Mouse (Mus musculus) liver, embryonic 15.5 days (tissue): ENCODE data around the gene Rab3ip. TPM values are rescaled to one million over a fixed set of nuclear protein-coding genes. Genes with fewer than 3 reads are reported as not detected.

Source experiments
- polyA plus RNA-seq: library from polyadenylated mRNA; unstranded; fragments of >200 nt; fragmentation: Nextera tagmentation; extraction: Ambion mirVana; gene quantifications from 2 replicates; pipeline ENCODE4 v1.2.1, GENCODE M21; 2015

The Rab3ip gene
- polyA plus RNA-seq, 1 experiment from 2014 or later: 10.7 TPM

Other genes with a start within 250 kb of the Rab3ip start
- gene Myrfl, start 53.9 kb downstream of the Rab3ip start, polyA plus RNA-seq: not detected in 2 replicates
- not detected in 2 replicates for gene Gm10271, start 21.8 kb upstream of the Rab3ip start, polyA plus RNA-seq
- 0.10 TPM in 1 of 2 replicates, not detected in the other for gene Best3, start 35.5 kb upstream of the Rab3ip start, polyA plus RNA-seq
- not detected in 2 replicates for gene Lrrc10, start 94.6 kb upstream of the Rab3ip start, polyA plus RNA-seq
- gene Cct2, start 113.0 kb upstream of the Rab3ip start, polyA plus RNA-seq: 141 and 142 TPM in 2 replicates
- 6.9 and 7.5 TPM in 2 replicates for gene Frs2, start 197.8 kb upstream of the Rab3ip start, polyA plus RNA-seq